Mouse (Mus musculus) small intestine, adult 2 months (tissue): ENCODE results near the gene Rspo4.

Experiments used
- CTCF ChIP-seq: fragments of 200-500 bp; IDR thresholded peaks from 2 replicates; pipeline ENCODE4 v1.5.1; 2012; ENCODE audit warnings: low read depth, mild to moderate bottlenecking, control low read depth, inconsistent platforms, low read length, moderate library complexity, mixed read lengths; ENCODE audit not compliant: insufficient replicate concordance, insufficient read length; ENCODE audit errors: extremely low read depth
- POLR2A ChIP-seq: fragments of 200-500 bp; IDR thresholded peaks from 2 replicates; pipeline ENCODE4 v1.6.1; 2012; ENCODE audit warnings: low read depth, mild to moderate bottlenecking, control low read depth, inconsistent platforms, low read length, moderate library complexity

DNA sequence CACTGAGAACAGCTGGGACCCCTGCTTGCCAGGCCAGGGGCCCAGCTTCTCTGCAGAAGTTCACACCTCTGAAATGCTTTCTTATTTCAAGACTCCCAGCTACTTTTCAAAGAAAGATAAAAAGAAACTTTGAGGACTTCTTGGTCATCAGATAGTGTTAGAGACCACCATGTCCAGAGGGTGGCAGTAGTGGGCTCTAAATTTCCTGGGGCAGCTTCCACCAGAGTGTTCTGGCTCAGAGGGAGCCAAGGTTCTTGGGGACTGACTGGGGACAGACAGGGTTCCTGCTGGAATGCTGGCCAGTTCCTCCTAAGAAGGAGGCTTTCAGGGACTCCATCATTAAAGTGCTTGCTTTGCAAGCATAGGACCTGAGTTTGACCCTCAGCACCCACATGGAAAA, 31.8 kb downstream of the Rspo4 start:
- TF ChIP-seq CTCF: no peak
- no peak for TF ChIP-seq POLR2A
